Mouse (Mus musculus): Measurements from ENCODE around the gene Wdfy4. TPM values are rescaled to one million over a fixed set of nuclear protein-coding genes. Genes with fewer than 3 reads are reported as not detected.

Wdfy4 gene
- polyA plus RNA-seq, 1 experiment from 2014 or later, result 2.6 TPM

DNA sequence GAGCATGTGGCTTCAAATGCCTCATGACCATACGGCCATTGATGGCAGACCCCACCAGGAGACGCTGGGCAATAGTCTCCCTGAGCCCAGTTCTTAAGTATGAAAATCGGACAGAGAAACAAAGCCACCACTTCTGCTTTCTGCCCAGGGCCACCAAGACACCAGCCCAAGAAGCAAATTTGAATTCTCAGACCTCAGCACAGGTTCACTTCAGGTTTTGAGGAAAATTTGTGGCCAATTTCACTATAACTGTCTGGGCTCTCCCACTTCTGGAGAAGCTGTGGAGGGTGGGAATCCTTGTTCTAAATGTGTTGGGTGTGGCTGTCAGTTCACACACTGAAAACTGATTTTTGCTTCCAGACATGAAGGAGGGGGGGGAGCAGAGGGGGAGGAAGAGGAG lies 8.9 kb upstream of the Wdfy4 start:
- no peak for DNase-seq
- no peaks in the 10 kb centered on the region for H3K36me3 ChIP-seq (replicated peaks; ENCODE audit: insufficient read depth, low read length)
- H3K27me3 ChIP-seq (ENCODE audit: insufficient read depth, low read length), result no peaks in the 10 kb centered on the region
- ATAC-seq, result no peak
- 0 out of 2 replicates have a peak, but pooled peaks cover 7% of the 10 kb centered on the region for H3K4me1 ChIP-seq (ENCODE audit: insufficient read depth)
- no peaks in the 10 kb centered on the region for H3K9me3 ChIP-seq (ENCODE audit: low read length)
- WGBS (ENCODE audit: insufficient replicate concordance), result 34% methylated on average over 3 of the region's 3 CpGs
- H3K4me3 ChIP-seq (ENCODE audit: low read depth, low read length), result no peak overlapping the region
- TF ChIP-seq CTCF (IDR thresholded peaks at IDR 0.05; ENCODE audit: low read depth) (no peak), EP300 (IDR thresholded peaks at IDR 0.05; ENCODE audit: low read depth) (no peak)
- 0 out of 2 replicates have a peak overlapping the region, but pooled peaks have one; percentile 8 for H3K9ac ChIP-seq (replicated peaks)
- peak overlapping the region; percentile 45; the same call in 1 of the 2 replicates for H3K4me2 ChIP-seq (ENCODE audit: low read depth, low read length)
- H3K27ac ChIP-seq (ENCODE audit: low read depth), result peak overlapping the region; percentile 81

DNA sequence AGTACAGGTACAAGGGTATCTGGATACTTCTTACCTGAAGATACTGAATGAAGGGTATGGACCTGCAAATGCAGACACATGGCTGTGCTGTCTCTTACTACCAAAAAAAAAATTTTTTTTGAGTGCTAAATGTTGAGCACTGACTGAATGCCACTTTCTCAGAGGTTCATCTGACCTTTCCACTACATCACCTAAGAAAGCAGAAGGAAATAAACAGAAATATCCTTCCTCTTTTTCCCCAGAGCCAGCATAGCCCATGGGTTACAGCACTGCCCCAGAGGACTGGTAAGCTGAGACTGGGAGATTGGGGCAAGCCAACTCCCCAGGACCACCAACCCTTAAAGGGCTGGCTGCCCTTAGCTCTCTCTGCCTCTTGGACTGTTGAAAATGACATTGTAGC lies 8.5 kb upstream of the Wdfy4 start:
- no peak for TF ChIP-seq CTCF (IDR thresholded peaks at IDR 0.05; ENCODE audit: low read depth)
- TF ChIP-seq EP300 (IDR thresholded peaks at IDR 0.05; ENCODE audit: low read depth), result no peak
- Histone ChIP-seq H3K4me3 (ENCODE audit: low read depth, low read length) (no peak overlapping the region), H3K4me2 (ENCODE audit: low read depth, low read length) (peak overlapping the region; percentile 45; the same call in 1 of the 2 replicates), H3K27ac (ENCODE audit: low read depth) (peak overlapping the region; percentile 81), H3K27me3 (ENCODE audit: insufficient read depth, low read length) (no peaks in the 10 kb centered on the region), H3K9ac (replicated peaks) (0 out of 2 replicates have a peak overlapping the region, but pooled peaks have one; percentile 8), H3K36me3 (replicated peaks; ENCODE audit: insufficient read depth, low read length) (no peaks in the 10 kb centered on the region), H3K9me3 (ENCODE audit: low read length) (no peaks in the 10 kb centered on the region), H3K4me1 (ENCODE audit: insufficient read depth) (0 out of 2 replicates have a peak, but pooled peaks cover 7% of the 10 kb centered on the region)
- no peak for DNase-seq
- ATAC-seq, result peak; percentile 43; the same call in 1 of the 2 replicates

DNA sequence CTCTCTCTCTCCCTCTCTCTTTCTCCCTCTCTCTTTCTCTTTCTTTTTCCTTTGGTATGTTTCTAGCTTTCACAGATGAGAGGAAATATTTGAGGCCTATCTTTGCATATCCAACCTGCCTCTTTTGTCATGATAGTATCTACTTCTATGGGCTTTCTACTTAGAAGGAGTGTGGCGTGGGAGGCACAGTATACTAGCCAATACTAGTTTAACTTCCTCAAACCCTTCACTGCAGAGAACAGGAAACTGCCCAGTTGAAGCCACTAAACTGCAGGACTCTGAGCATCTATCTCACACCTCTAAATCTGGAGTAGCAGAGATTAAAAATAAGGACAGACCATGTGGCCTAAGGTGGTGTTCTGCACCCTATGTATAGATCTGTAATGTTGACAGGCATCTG lies 5.3 kb upstream of the Wdfy4 start:
- ATAC-seq (no peak), DNase-seq (no peak)
- Histone ChIP-seq H3K9ac (replicated peaks) (no peak overlapping the region), H3K4me2 (ENCODE audit: low read depth, low read length) (no peak overlapping the region), H3K4me1 (ENCODE audit: insufficient read depth) (peaks cover 14% of the 10 kb centered on the region), H3K27me3 (ENCODE audit: insufficient read depth, low read length) (no peaks in the 10 kb centered on the region), H3K27ac (ENCODE audit: low read depth) (peak overlapping the region; percentile 71), H3K4me3 (ENCODE audit: low read depth, low read length) (no peak overlapping the region), H3K9me3 (ENCODE audit: low read length) (no peaks in the 10 kb centered on the region), H3K36me3 (replicated peaks; ENCODE audit: insufficient read depth, low read length) (no peaks in the 10 kb centered on the region)
- TF ChIP-seq EP300 (IDR thresholded peaks at IDR 0.05; ENCODE audit: low read depth), result no peak
- TF ChIP-seq CTCF (IDR thresholded peaks at IDR 0.05; ENCODE audit: low read depth), result no peak
- 32% methylated on average over 1 of the region's 1 CpGs for WGBS (ENCODE audit: insufficient replicate concordance)

DNA sequence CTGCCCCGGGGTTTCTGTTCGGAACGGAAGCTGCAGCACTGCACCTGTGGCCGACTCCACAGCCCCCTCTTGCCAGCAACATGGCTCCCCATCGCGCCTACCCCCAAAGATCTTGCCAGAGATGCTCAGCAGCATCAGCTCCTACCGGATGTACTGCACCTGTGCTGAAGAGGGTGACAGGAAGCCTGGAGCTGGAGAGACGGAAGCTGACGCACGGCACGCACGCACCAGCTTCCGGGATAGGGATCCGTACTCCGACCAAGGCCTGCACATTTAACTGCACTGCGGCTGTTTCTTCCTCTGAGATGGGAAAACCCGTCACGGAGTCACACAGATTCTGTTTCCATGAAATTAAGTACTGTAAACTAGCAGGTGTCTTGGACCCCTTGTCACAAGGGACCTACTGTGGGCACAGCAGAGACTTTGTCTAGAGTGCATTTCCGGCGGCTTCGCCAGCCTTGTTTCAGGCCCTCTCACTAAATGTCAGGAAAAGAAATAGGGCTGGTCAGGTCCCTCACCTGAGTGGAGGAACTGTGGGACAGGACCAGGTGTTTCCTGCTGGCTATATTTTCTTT lies 4.6 kb upstream of the Wdfy4 start:
- TF ChIP-seq CTCF (IDR thresholded peaks at IDR 0.05; ENCODE audit: low read depth) (no peak), EP300 (IDR thresholded peaks at IDR 0.05; ENCODE audit: low read depth) (no peak)
- H3K27me3 ChIP-seq (ENCODE audit: insufficient read depth, low read length), result no peaks in the 10 kb centered on the region
- no peaks in the 10 kb centered on the region for H3K36me3 ChIP-seq (replicated peaks; ENCODE audit: insufficient read depth, low read length)
- H3K4me3 ChIP-seq (ENCODE audit: low read depth, low read length), result no peak overlapping the region
- peak overlapping the region; percentile 71 for H3K27ac ChIP-seq (ENCODE audit: low read depth)
- no peaks in the 10 kb centered on the region for H3K9me3 ChIP-seq (ENCODE audit: low read length)
- DNase-seq (peak; percentile 37), ATAC-seq (no peak)
- WGBS (ENCODE audit: insufficient replicate concordance), result 77% methylated on average over 21 of the region's 21 CpGs
- H3K9ac ChIP-seq (replicated peaks), result no peak overlapping the region
- H3K4me1 ChIP-seq (ENCODE audit: insufficient read depth), result peaks cover 14% of the 10 kb centered on the region
- H3K4me2 ChIP-seq (ENCODE audit: low read depth, low read length), result no peak overlapping the region

DNA sequence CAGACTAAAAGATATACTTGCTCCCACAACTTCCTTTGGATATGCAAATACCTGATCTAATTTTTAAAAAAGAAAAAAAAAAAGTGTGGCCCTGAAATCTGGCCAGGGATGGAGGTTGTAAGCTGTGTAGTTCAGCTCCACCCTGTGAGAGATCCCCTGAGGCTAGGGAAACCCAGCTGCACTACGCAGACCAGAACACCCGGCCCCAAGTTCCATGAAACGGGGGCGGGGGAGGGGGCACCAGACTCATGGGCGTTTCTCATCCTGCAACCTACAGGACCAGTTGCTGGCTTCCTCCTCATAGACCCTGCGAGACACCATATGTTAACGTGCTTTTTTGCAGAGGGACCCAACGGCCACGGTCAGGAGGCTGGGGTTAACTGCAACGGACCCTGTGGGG lies 3.9 kb upstream of the Wdfy4 start:
- peaks cover 11% of the 10 kb centered on the region for H3K4me1 ChIP-seq (ENCODE audit: insufficient read depth)
- H3K4me2 ChIP-seq (ENCODE audit: low read depth, low read length), result no peak overlapping the region
- no peaks in the 10 kb centered on the region for H3K27me3 ChIP-seq (ENCODE audit: insufficient read depth, low read length)
- peak overlapping the region; percentile 71 for H3K27ac ChIP-seq (ENCODE audit: low read depth)
- H3K36me3 ChIP-seq (replicated peaks; ENCODE audit: insufficient read depth, low read length), result no peaks in the 10 kb centered on the region
- H3K9me3 ChIP-seq (ENCODE audit: low read length), result no peaks in the 10 kb centered on the region
- ATAC-seq (peak; percentile 47), DNase-seq (peak; percentile 59)
- 66% methylated on average over 10 of the region's 10 CpGs for WGBS (ENCODE audit: insufficient replicate concordance)
- TF ChIP-seq CTCF (IDR thresholded peaks at IDR 0.05; ENCODE audit: low read depth), result no peak
- TF ChIP-seq EP300 (IDR thresholded peaks at IDR 0.05; ENCODE audit: low read depth), result 0 out of 2 replicates have a peak, but pooled peaks have one; percentile 27
- H3K4me3 ChIP-seq (ENCODE audit: low read depth, low read length), result no peak overlapping the region
- H3K9ac ChIP-seq (replicated peaks), result no peak overlapping the region

DNA sequence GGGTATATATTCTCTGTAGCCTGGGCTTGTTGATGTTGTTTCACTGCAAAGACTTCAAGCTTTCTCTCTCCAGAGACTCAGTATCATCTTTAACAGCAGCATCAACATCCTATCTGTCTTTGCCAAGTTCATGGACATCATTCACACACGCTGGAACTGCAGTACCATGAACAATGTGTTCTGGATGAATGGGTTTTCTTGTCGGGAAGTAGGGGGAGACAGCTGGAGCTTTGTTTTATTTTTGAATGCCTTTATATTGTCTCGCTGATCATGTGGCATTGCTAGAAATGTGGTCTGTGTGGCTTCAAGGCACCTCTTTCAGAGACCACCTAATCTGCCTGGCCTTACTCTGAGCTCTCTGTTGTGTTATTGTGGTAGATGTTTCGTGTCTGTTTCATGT lies 1.9 kb upstream of the Wdfy4 start:
- peaks cover 6% of the 10 kb centered on the region for H3K4me1 ChIP-seq (ENCODE audit: insufficient read depth)
- no peaks in the 10 kb centered on the region for H3K9me3 ChIP-seq (ENCODE audit: low read length)
- 71% methylated on average over 4 of the region's 4 CpGs for WGBS (ENCODE audit: insufficient replicate concordance)
- TF ChIP-seq CTCF (IDR thresholded peaks at IDR 0.05; ENCODE audit: low read depth), result no peak
- TF ChIP-seq EP300 (IDR thresholded peaks at IDR 0.05; ENCODE audit: low read depth), result no peak
- H3K9ac ChIP-seq (replicated peaks), result no peak overlapping the region
- H3K36me3 ChIP-seq (replicated peaks; ENCODE audit: insufficient read depth, low read length), result no peaks in the 10 kb centered on the region
- no peak overlapping the region for H3K27ac ChIP-seq (ENCODE audit: low read depth)
- H3K4me3 ChIP-seq (ENCODE audit: low read depth, low read length), result no peak overlapping the region
- no peaks in the 10 kb centered on the region for H3K27me3 ChIP-seq (ENCODE audit: insufficient read depth, low read length)
- H3K4me2 ChIP-seq (ENCODE audit: low read depth, low read length), result no peak overlapping the region
- DNase-seq, result no peak
- ATAC-seq, result no peak
